Mouse (Mus musculus) bone marrow macrophage, adult 2 months (primary cell): ENCODE measurements around the gene Mef2b. TPM values are rescaled to one million over a fixed set of nuclear protein-coding genes. Genes with fewer than 3 reads are reported as not detected.

Source experiments
- H3K27ac ChIP-seq: 2 replicates; pipeline ENCODE4 v1.5.1; 2012; ENCODE audit warnings: low read depth, low read length; ENCODE audit not compliant: insufficient read depth
- H3K4me1 ChIP-seq: 2 replicates; pipeline ENCODE4 v1.6.1; 2012; ENCODE audit warnings: low read length; ENCODE audit not compliant: control insufficient read depth, insufficient read depth
- H3K4me3 ChIP-seq: 2 replicates; pipeline ENCODE4 v1.5.1; 2012; ENCODE audit warnings: mild to moderate bottlenecking, low read length, moderate library complexity; ENCODE audit not compliant: insufficient read depth
- CTCF ChIP-seq: IDR thresholded peaks from 2 replicates; pipeline ENCODE4 v1.5.1; 2012; ENCODE audit warnings: low read depth, mild to moderate bottlenecking, low read length, moderate library complexity
- POLR2A ChIP-seq: IDR thresholded peaks from 2 replicates; pipeline ENCODE4 v1.6.1; 2012; ENCODE audit warnings: mild to moderate bottlenecking, low read depth, low read length, borderline replicate concordance
- polyA plus RNA-seq: library from polyadenylated mRNA; stranded (reverse); fragments of >200 nt; gene quantifications from 2 replicates; pipeline ENCODE4 v1.2.4, GENCODE M21; 2012; ENCODE audit not compliant: missing spikeins, insufficient read depth, insufficient read length

The Mef2b gene
- polyA plus RNA-seq, 1 experiment = not detected

DNA sequence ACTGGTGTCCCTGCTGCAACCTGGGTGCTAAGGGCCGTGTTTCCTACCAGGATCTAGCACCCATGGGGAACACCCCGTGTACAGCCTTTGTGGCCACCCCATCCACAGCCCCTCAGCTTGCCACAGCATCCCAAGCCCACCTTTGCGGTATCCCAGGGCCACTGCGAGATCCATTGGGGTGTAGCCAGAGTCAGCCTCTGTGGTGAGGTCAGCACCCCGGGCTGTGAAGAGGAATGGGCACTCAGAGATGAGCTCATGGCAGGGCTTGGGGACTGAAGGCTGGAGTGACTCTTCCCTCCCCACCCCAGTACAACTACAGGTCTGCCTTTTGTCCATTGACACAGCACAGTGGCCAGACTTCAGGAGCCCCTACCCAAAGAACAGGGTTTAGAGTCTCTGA lies 5.4 kb upstream of the Mef2b start:
- H3K4me1 ChIP-seq = peaks cover 22% of the 10 kb centered on the region
- H3K4me3 ChIP-seq = no peak overlapping the region
- TF ChIP-seq POLR2A (no peak), CTCF (no peak)
- no peak overlapping the region for H3K27ac ChIP-seq

DNA sequence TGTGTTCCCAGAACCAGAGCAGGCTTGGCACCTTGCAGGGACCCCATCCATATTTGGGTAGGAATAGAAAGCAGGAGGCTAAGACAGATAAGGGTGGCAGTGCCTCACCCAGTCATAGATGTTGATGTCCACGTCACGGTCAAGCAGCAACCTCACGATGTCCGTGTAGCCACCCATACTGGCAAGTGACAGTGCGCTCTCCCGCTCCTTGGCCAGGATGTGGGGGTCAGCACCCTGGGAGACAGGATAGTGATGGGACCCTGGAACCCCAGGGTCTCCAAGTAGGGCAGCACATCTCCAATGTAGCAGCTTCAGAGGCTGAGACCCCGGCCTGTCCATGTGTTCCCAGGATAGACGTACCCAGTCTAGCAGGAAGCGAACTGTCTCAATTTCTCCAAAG lies 4.6 kb upstream of the Mef2b start:
- no peak overlapping the region for H3K4me3 ChIP-seq
- no peak overlapping the region for H3K27ac ChIP-seq
- peaks cover 19% of the 10 kb centered on the region for H3K4me1 ChIP-seq
- TF ChIP-seq POLR2A (no peak), CTCF (no peak)

DNA sequence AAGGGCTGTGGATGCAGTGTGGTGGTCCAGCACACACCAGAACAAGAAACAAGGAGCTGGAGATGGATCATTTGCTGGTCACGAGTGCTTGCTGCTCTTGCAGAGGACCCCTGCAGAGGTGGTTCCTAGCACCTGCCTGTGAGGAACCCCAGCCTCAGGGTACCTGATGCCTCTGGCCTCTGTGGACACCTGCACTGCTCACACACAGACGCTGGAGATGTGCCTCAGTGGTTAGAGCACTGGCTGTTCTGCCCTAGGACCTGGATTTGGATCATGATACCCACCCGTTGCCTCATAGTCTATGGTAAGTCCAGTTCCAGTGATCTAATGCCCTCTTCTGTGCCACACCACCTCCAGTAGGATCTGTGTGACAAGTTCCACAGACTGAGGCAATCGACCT lies 2.9 kb upstream of the Mef2b start:
- no peak for TF ChIP-seq CTCF
- TF ChIP-seq POLR2A = no peak
- Histone ChIP-seq H3K4me3 (no peak overlapping the region), H3K27ac (no peak overlapping the region), H3K4me1 (peaks cover 20% of the 10 kb centered on the region)

DNA sequence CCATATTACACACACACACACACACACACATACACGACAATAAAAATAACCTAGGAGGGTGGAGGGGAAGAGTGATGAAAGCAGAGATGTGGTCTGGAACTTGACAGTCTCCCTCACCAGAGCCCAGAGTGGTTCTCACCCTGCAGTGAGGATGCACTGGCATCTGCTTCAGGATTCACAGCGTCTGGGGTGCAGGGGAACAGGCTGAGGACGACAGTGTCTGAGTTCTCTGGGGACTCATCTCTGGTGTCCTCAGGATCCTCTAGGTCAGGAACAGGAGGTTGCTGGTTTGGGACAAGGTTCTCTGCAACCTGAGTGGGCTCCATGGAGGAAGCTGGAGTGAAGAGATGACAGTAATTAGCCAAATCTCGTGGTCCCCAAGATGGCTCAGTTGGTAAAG lies 1.6 kb upstream of the Mef2b start:
- H3K4me1 ChIP-seq = peaks cover 13% of the 10 kb centered on the region

DNA sequence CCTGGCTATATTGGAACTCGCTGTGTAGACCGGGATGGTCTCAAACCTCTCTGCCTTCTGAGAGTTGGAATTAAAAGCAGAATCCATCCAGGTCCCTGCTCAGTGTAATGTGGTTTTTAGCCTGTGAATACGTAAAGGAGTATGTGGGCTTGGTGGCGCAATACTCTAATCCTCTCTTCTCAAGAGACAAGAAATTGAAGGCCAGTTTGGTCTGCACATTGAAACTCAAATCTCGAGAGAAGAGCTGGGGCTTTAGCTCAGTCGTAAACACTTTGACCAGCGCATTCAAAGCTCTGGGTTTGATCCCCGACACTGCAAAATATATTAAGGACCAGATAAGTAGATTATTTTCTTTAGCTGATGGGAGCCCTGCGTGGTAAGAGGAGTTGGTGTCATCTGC lies 470 bp downstream of the Mef2b start:
- TF ChIP-seq CTCF (no peak), POLR2A (no peak)
- peaks cover 13% of the 10 kb centered on the region for H3K4me1 ChIP-seq
- peak overlapping the region; percentile 75 for H3K4me3 ChIP-seq
- peak overlapping the region; percentile 57 for H3K27ac ChIP-seq

More for the DNA sequence above, 1.6 kb upstream of the Mef2b start:
- TF ChIP-seq CTCF (no peak), POLR2A (no peak)
- H3K27ac ChIP-seq = no peak overlapping the region
- no peak overlapping the region for H3K4me3 ChIP-seq

DNA sequence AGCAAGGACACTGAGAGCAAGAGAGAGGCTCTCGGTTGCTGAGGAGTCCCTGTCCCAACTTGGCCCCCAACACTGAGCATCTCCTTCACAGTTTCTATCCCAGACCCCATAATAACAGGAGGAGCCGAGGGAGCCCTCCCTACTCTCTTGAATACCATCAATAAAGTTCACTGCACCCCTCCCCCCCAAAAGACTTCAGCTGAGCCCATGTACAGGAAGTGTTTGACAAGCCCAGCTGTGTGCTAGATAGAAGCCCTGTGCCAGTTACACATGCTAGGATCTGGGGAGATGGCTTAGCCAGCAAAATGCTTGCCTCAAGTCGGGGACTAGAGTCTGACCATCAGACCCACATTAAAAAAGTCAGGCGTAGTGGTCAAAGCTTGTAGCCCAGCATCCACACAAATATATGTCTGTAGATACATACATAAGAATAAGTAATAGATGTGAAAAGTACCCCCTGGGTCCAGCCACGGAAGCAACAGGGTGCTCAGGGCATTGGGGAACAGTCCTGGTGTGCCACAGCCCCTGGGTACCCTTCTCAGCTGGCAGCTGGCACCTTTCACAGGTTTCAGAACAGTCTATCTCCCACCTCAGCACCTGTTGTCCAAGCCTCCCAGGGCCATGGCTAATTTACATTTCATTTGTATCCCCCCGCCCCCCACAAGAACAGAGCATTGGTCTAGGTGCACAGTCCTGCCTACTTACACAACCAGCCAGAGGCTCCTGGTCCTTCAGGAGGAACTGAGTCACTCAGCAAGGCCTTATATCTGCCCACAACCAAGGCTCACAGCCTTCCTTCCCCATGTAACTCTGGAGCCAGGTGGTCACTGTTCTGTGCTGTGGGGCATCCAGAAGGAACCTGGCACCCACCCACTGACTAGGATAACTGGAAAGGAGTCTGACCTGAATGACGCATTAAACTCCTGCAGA lies 8.4 kb downstream of the Mef2b start:
- no peak for TF ChIP-seq CTCF
- TF ChIP-seq POLR2A = no peak
- Histone ChIP-seq H3K4me3 (no peak overlapping the region), H3K27ac (no peak overlapping the region), H3K4me1 (peaks cover 5% of the 10 kb centered on the region)

DNA sequence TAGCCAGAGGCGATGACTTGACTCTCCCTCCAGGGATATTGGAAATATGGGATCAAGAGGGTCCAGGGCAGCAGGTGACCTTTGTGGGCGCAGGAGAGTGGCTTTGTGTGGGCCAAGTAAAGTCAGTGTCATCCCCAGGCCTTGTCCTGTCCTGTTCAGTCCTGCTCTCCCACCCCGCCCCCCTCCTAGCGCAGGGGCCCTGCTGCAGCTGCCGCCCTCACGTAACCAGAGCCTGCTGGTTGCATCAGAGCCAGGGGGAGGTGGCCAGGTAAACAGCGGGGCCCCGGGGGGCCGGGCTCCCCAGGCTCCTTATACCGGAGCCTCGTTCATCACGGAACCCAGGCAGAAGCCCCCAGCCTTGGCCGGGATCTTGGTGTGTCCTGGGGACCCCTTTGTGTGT lies 10.6 kb downstream of the Mef2b start:
- H3K4me3 ChIP-seq = no peak overlapping the region
- peaks cover 6% of the 10 kb centered on the region for H3K4me1 ChIP-seq
- H3K27ac ChIP-seq = no peak overlapping the region
- TF ChIP-seq POLR2A (no peak), CTCF (no peak)

DNA sequence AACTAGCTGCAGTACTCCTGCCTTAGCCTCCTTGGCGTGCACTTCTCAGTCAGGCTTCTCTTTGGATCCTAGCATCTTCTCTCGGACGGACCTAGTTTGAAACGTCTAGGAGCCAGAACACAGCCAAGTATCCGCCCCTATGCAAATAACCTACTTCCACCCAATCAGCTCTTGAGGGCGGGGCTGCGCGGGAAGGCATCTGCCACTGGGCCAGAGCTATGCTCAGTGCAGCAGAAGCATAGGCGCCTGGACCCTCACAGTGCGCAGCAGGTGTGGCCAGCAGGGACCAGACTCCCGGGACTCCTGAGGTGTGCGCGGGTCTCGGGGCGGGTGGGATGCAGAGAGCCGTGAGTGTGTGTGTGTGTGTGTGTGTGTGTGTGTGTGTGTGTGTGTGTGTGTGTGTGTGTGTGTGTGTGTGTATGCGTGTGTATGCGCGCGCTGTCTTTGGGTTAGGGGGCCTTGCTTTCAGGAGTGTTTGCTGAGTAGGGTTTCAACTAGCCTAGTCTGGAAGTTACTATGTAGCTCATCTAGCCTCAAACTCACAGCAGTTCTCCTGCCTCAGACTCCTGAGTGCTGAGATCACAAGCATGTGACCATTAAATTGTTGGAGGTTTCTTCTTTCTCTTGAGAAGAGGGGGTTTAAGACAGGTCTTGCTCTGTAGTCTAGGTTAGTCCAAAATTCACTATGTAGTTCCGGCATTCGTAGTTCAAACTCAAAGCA lies 13.2 kb downstream of the Mef2b start:
- Histone ChIP-seq H3K4me1 (peaks cover 7% of the 10 kb centered on the region), H3K27ac (no peak overlapping the region), H3K4me3 (0 out of 2 replicates have a peak overlapping the region, but pooled peaks have one; percentile 10)
- TF ChIP-seq POLR2A (no peak), CTCF (no peak)

DNA sequence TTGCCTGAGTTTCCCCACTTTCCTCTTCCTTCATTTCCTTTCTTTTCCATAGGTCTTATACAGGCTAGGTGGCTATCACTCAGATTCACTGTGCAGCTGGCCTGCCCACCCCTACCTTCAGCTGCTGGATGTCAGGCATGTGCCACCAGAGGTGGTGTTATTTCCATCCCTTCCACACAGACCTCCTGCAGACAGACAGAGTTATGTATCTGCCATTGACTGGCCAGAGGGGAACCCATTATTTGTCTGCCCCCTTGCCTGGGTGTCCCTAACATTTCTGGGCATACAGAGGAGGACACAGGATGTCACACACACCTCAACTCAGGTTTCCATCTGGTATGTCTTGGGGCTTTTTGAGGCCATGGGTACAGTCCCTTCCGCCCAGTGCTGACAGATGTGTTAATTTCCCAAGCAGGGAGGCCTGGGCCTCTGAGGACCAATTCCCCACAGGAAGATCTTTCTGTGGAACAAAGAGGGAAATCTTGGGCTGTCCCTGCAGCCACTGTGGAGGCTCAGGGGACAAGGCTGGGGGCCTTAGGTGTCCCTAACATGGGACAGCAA lies 17.8 kb downstream of the Mef2b start:
- no peak overlapping the region for H3K27ac ChIP-seq
- no peak for TF ChIP-seq CTCF
- TF ChIP-seq POLR2A = no peak
- no peak overlapping the region for H3K4me3 ChIP-seq
- H3K4me1 ChIP-seq = peaks cover 15% of the 10 kb centered on the region

DNA sequence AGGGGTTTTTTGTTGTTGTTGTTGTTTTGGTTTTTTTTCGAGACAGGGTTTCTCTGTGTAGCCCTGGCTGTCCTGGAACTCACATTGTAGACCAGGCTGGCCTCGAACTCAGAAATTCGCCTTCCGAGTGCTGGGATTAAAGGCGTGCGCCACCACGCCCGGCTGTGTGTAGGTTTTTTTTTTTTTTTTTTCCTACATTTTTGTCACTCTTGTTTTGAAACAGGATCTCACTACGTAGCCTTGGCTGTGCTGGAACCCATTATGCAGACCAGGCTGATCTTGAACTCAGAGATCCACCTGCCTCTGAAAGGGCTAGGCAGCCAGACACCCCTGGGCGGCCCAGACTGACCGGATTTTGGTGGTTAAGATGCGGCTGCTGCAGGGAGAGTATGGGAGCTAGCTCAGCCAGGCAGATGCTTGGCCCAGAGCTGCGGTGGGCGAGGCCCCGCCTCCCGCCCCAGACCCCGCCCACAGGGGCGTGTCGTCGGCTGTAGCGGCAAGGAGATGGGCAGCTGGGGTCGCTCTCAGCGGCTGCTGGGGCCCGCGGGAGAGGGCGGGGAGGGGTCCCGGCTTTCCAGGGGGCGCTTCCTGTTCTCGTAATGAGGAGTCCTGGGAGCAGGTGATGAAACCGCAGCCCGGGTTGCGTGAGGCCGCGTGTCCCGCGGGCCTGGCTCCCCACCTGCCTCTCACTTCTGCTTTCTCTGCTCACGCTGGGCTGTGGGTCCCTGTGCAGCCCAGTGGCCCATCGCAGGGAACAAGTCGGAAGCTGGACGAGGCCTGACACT lies 18.8 kb downstream of the Mef2b start:
- no peak for TF ChIP-seq CTCF
- TF ChIP-seq POLR2A = no peak
- Histone ChIP-seq H3K4me1 (peaks cover 11% of the 10 kb centered on the region; the same call in 1 of the 2 replicates), H3K27ac (no peak overlapping the region), H3K4me3 (peak overlapping the region; percentile 48)
